In genomic region chr7:34398831-34399230, GRCm38 (mm10) we compare ENCODE assay signal across 11 mouse cellular contexts. TPM values are rescaled to one million over a fixed set of nuclear protein-coding genes. Genes with fewer than 3 reads are reported as not detected.
DNase-seq lines count a peak whose midpoint lies in the region; ATAC-seq and TF ChIP-seq lines count a peak whose summit lies in the region.
"Had no signal": no experiment of that assay in that cellular context is flagged by ENCODE, and none has a peak within 500 bp of the region (broad histone marks: within the 10 kb centered on the region; RNA-seq: fewer than 3 reads in every experiment).

No protein-coding gene starts in this region.

- no peak overlapping the region for H3K27ac ChIP-seq in liver, embryonic 14.5 days
- H3K27ac ChIP-seq in liver, embryonic 12.5 days = no peak overlapping the region
- H3K27ac ChIP-seq: limb, embryonic 12.5 days had no signal

- no peaks in the 10 kb centered on the region for H3K4me1 ChIP-seq in liver, embryonic 14.5 days (replicated peaks; ENCODE audit: control insufficient read depth in 2 of 2, insufficient read depth in 2 of 2, low read length in 1 of 2)
- no peaks in the 10 kb centered on the region for H3K4me1 ChIP-seq in liver, embryonic 12.5 days
- H3K4me1 ChIP-seq: limb, embryonic 12.5 days had no signal

- no peaks in the 10 kb centered on the region for H3K36me3 ChIP-seq in liver, embryonic 14.5 days (replicated peaks; ENCODE audit: control insufficient read depth, insufficient read depth, low read depth)
- no peaks in the 10 kb centered on the region for H3K36me3 ChIP-seq in liver, embryonic 12.5 days
- H3K36me3 ChIP-seq: limb, embryonic 12.5 days had no signal

- DNase-seq in liver, embryonic 14.5 days (ENCODE audit: low read depth in 3 of 3, low spot score in 3 of 3) = no peak
- peak; percentile 22 for DNase-seq in CD4-positive helper T cell, adult 2 months (ENCODE audit: low read depth, low spot score)
- DNase-seq in ES-CJ7 (ENCODE audit: low read depth, low spot score) = peak; percentile 71
- no peak for DNase-seq in neural tube, embryonic 10.5 days (ENCODE audit: extremely low spot score, low spot score)
- DNase-seq in testis, postnatal 10 days (ENCODE audit: low spot score) = no peak
- DNase-seq: gastrocnemius, postnatal 36 days; kidney, adult 9 months had no signal

- ATAC-seq in liver, embryonic 14.5 days (ENCODE audit: insufficient read depth) = no peak
- ATAC-seq in liver, embryonic 12.5 days = no peak
- peak; percentile 66 for ATAC-seq in granulocyte monocyte progenitor cell, adult 5-6 weeks (replicated peaks; ENCODE audit: poor library complexity, severe bottlenecking)
- ATAC-seq in monocyte, adult 5-6 weeks (replicated peaks; ENCODE audit: insufficient number of reproducible peaks, low FRiP score, low TSS enrichment, poor library complexity, severe bottlenecking) = no peak

- H3K9ac ChIP-seq in liver, embryonic 14.5 days (replicated peaks) = no peak overlapping the region
- no peak overlapping the region for H3K9ac ChIP-seq in liver, embryonic 12.5 days
- H3K9ac ChIP-seq: limb, embryonic 12.5 days had no signal

- TF ChIP-seq EP300 in liver, embryonic 14.5 days (IDR thresholded peaks at IDR 0.05; ENCODE audit: low read depth) = no peak

- no peak overlapping the region for H3K4me3 ChIP-seq in liver, embryonic 14.5 days (ENCODE audit: insufficient read depth in 1 of 2, low read depth in 2 of 2, low read length in 2 of 2)
- no peak overlapping the region for H3K4me3 ChIP-seq in liver, embryonic 12.5 days
- H3K4me3 ChIP-seq: limb, embryonic 12.5 days had no signal

- H3K4me2 ChIP-seq in liver, embryonic 14.5 days (ENCODE audit: low read depth) = no peak overlapping the region
- no peak overlapping the region for H3K4me2 ChIP-seq in liver, embryonic 12.5 days
- H3K4me2 ChIP-seq: limb, embryonic 12.5 days had no signal

- TF ChIP-seq CTCF in liver, embryonic 14.5 days (IDR thresholded peaks at IDR 0.05; ENCODE audit: low read depth) = peak; percentile 46

- WGBS in liver, embryonic 14.5 days (ENCODE audit: insufficient replicate concordance) = 48% methylated on average over 5 of the region's 5 CpGs
- 64% methylated on average over 5 of the region's 5 CpGs for WGBS in liver, embryonic 12.5 days (ENCODE audit: insufficient replicate concordance)

- no peaks in the 10 kb centered on the region for H3K27me3 ChIP-seq in liver, embryonic 14.5 days (ENCODE audit: control insufficient read depth, insufficient read depth, low read length)
- H3K27me3 ChIP-seq in liver, embryonic 12.5 days (replicated peaks) = no peaks in the 10 kb centered on the region
- H3K27me3 ChIP-seq: limb, embryonic 12.5 days had no signal

- no peaks in the 10 kb centered on the region for H3K9me3 ChIP-seq in liver, embryonic 14.5 days (ENCODE audit: control insufficient read depth, low read length)
- no peaks in the 10 kb centered on the region for H3K9me3 ChIP-seq in liver, embryonic 12.5 days (replicated peaks)
- H3K9me3 ChIP-seq: limb, embryonic 12.5 days had no signal

RNA-seq across cellular contexts. Expression of gene Lsm14a, which starts 5.7 kb away (rescaled TPM):
- 36.4 and 44.7 TPM in 2 replicates for polyA plus RNA-seq in liver, embryonic 14.5 days (2012; rRNA removed)
- polyA plus RNA-seq in liver, embryonic 14.5 days (2014; fragmentation: Nextera tagmentation; extraction: Ambion mirVana) = 25.4 and 27.7 TPM in 2 replicates
- 64.1 and 64.3 TPM in 2 replicates for polyA plus RNA-seq in liver, embryonic 12.5 days (2016; fragmentation: Nextera tagmentation; extraction: Ambion mirVana)
- total RNA-seq in granulocyte monocyte progenitor cell, adult 5-6 weeks (2014; fragmentation: Nextera tagmentation) = 77.6 and 92.1 TPM in 2 replicates
- 53.5 and 64.4 TPM in 2 replicates for total RNA-seq in granulocyte monocyte progenitor cell, adult 5-6 weeks (2017)
- total RNA-seq in monocyte, adult 5-6 weeks (2017) = 94.4 to 159 TPM (median 97.2 TPM) in 3 replicates

Comparison
In these comparisons a context has a peak if more than half of its experiments do, and no peak if none do; other contexts are left out.
1. DNase-seq: peak in CD4-positive helper T cell, adult 2 months (single experiment) and ES-CJ7 (single experiment); none in liver, embryonic 14.5 days (0 of 3), neural tube, embryonic 10.5 days (single experiment) and testis, postnatal 10 days (single experiment).